Mouse (Mus musculus) lung, postnatal 0 days (tissue): Measurements from ENCODE around the gene Paqr9. TPM values are rescaled to one million over a fixed set of nuclear protein-coding genes. Genes with fewer than 3 reads are reported as not detected.

Experiments used
- ATAC-seq: fragments of 200-750 bp; cut with Nextera tagmentation; 2 replicates; pipeline ENCODE4 v1.8.0; 2017; ENCODE audit warnings: moderate library complexity
- DNase-seq: peaks from one replicate; pipeline ENCODE4 v3.0.0-alpha.2; 2016; ENCODE audit warnings: low spot score
- H3K27ac ChIP-seq: fragments of 300-500 bp; sonication (generic); 2 replicates; pipeline ENCODE4 v1.5.1; 2014; ENCODE audit warnings: antibody characterized with exemption, mild to moderate bottlenecking, low read length, mixed read lengths
- H3K27me3 ChIP-seq: fragments of 300-500 bp; sonication (generic); replicated peaks from 2 replicates; pipeline ENCODE4 v1.6.1; 2014; ENCODE audit warnings: low read length, mixed read lengths; ENCODE audit not compliant: insufficient read depth
- H3K36me3 ChIP-seq: fragments of 300-500 bp; sonication (generic); 2 replicates; pipeline ENCODE4 v1.6.1; 2014; ENCODE audit warnings: low read length, mixed read lengths; ENCODE audit not compliant: insufficient read depth
- H3K4me1 ChIP-seq: fragments of 300-500 bp; sonication (generic); 2 replicates; pipeline ENCODE4 v1.6.1; 2014; ENCODE audit warnings: antibody characterized with exemption, low read depth, low read length, mixed read lengths; ENCODE audit not compliant: insufficient read depth
- H3K4me2 ChIP-seq: fragments of 300-500 bp; sonication (generic); replicated peaks from 2 replicates; pipeline ENCODE4 v1.6.1; 2014; ENCODE audit warnings: low read depth, mild to moderate bottlenecking, low read length, moderate library complexity, mixed read lengths
- H3K4me3 ChIP-seq: fragments of 300-500 bp; sonication (generic); 2 replicates; pipeline ENCODE4 v1.5.1; 2014; ENCODE audit warnings: low read depth, low read length
- H3K9ac ChIP-seq: fragments of 300-500 bp; sonication (generic); replicated peaks from 2 replicates; pipeline ENCODE4 v1.6.1; 2014; ENCODE audit warnings: low read depth, mild to moderate bottlenecking
- H3K9me3 ChIP-seq: fragments of 300-500 bp; sonication (generic); 2 replicates; pipeline ENCODE4 v1.6.1; 2016; ENCODE audit warnings: low read length, mixed read lengths
- CTCF ChIP-seq: IDR thresholded peaks from 2 replicates; pipeline ENCODE4 v1.5.1; 2016; ENCODE audit warnings: antibody characterized with exemption, mild to moderate bottlenecking
- EP300 ChIP-seq: IDR thresholded peaks from 2 replicates; pipeline ENCODE4 v1.6.1; 2016; ENCODE audit warnings: antibody characterized with exemption, mild to moderate bottlenecking, control low read depth
- WGBS: fragments of 180-500 bp; shearing (Covaris S2); extraction: QIAGEN DNeasy Blood & Tissue Kit; methylation state at CpG from one replicate; pipeline ENCODE4 v1.1.7; 2014; 5-methylcytosine and 5-hydroxymethylcytosine counted together
- polyA plus RNA-seq: library from polyadenylated mRNA; unstranded; fragments of >200 nt; fragmentation: Nextera tagmentation; extraction: Ambion mirVana; gene quantifications from 2 replicates; pipeline ENCODE4 v1.2.1, GENCODE M21; 2015

The Paqr9 gene
- polyA plus RNA-seq, 1 experiment from 2014 or later: 0.16 TPM

DNA sequence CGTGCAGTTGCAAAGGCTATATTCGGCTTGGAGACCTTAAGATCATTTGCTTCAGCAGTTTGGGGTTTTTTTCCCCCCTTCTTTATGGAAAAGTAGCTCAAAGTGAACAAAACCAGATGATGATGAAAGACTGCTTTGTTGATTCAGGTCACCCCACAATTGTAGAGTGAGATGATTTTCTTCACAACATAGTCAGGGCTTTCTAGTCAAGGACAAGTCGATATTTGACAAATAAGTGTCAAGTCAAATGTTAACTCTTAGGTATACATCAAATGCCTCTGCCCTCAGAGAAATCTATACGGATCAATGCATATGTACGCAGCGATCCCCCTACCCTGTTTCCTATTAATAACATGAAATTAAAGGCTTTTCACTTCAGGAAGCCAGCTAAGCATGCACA, 17.0 kb upstream of the Paqr9 start:
- Histone ChIP-seq H3K9ac (no peak overlapping the region), H3K4me1 (no peaks in the 10 kb centered on the region), H3K27ac (no peak overlapping the region), H3K4me3 (no peak overlapping the region), H3K27me3 (no peaks in the 10 kb centered on the region), H3K9me3 (no peaks in the 10 kb centered on the region), H3K36me3 (no peaks in the 10 kb centered on the region), H3K4me2 (no peak overlapping the region)
- ATAC-seq: no peak
- 69% methylated on average over 6 of the region's 6 CpGs for WGBS
- TF ChIP-seq EP300 (no peak), CTCF (no peak)
- no peak for DNase-seq

DNA sequence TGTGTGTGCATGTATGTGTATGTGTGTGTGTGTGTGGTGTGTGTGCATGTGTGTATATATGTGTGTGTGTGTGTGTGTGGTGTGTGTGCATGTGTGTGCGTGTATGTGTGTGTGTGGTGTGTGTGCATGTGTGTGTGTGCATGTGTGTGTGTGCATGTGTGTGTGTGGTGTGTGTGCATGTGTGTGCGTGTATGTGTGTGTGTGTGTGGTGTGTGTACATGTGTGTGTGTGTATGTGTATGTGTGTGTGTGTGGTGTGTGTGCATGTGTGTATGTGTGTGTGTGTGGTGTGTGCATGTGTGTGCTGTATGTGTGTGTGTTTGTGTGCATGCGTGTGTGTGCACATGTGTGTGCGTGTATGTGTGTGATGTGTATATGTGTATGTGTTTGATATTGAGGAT, 14.9 kb upstream of the Paqr9 start:
- WGBS: 89% methylated on average over 4 of the region's 4 CpGs
- no peaks in the 10 kb centered on the region for H3K9me3 ChIP-seq
- no peaks in the 10 kb centered on the region for H3K4me1 ChIP-seq
- DNase-seq: no peak
- H3K4me3 ChIP-seq: no peak overlapping the region
- H3K27me3 ChIP-seq: no peaks in the 10 kb centered on the region
- H3K27ac ChIP-seq: no peak overlapping the region
- no peak for ATAC-seq
- H3K9ac ChIP-seq: no peak overlapping the region
- H3K36me3 ChIP-seq: no peaks in the 10 kb centered on the region
- no peak overlapping the region for H3K4me2 ChIP-seq
- TF ChIP-seq CTCF (no peak), EP300 (no peak)

DNA sequence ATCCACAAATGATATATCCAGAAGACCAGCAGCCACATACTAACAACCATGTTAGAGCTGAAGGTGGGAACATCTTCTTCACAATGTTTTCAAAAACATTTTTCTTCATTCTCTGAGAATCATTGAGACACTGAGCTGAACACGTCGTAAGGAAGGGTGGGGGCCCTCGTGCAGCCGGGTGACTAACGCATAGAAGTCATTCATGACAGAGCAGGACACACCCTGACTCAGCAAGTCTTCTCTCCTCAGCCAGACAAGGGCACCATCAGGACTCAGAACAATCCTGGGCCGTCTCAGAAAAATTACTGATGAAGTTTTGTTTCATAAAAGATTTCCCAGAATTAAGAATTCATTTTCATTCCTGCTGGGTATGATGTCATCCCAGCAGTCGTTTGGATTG, 12.8 kb upstream of the Paqr9 start:
- WGBS: 39% methylated on average over 7 of the region's 7 CpGs
- ATAC-seq (no peak), DNase-seq (no peak)
- H3K27ac ChIP-seq: no peak overlapping the region
- H3K4me2 ChIP-seq: no peak overlapping the region
- H3K27me3 ChIP-seq: no peaks in the 10 kb centered on the region
- H3K9me3 ChIP-seq: no peaks in the 10 kb centered on the region
- H3K4me3 ChIP-seq: no peak overlapping the region
- no peaks in the 10 kb centered on the region for H3K36me3 ChIP-seq
- H3K4me1 ChIP-seq: no peaks in the 10 kb centered on the region
- no peak for TF ChIP-seq EP300
- no peak for TF ChIP-seq CTCF
- H3K9ac ChIP-seq: no peak overlapping the region

DNA sequence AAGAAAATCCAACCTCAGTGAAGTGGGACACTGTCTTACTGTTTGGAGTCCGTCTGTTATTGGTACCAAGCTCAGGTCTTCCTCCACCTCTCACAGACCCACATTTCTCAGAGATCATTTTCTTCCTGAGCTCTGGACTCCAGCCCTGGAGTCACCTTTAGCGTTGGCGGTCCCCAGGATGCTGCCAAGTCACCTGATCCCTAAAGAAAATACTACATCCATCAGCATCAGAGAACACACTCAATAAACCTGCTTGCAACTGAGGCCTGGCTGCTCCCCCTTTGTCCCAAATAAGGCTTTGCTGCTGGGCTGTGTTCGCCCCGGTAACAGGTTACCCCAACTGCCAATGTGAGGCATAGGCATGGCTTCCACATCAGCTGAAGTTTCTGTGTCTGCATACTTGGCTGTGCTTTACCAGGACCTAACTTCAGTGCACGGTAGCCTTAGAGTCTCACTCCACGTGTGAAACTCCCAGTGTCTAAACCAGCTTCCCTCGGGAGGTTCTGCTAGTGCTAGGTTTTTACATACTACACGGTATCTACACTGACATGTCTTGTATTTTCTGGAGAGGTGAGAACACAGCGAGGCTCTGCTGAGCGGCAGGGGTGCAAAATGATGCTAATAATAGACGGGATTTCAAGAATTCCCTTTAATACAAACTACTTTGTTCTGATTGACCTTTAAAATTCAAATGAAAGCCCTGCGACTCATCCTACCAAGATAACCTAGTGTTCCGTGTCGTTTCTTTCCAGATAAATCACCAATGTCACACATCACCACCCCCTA, 9.6 kb upstream of the Paqr9 start:
- no peaks in the 10 kb centered on the region for H3K9me3 ChIP-seq
- 59% methylated on average over 15 of the region's 15 CpGs for WGBS
- no peak overlapping the region for H3K4me3 ChIP-seq
- no peak overlapping the region for H3K27ac ChIP-seq
- no peak overlapping the region for H3K4me2 ChIP-seq
- H3K36me3 ChIP-seq: no peaks in the 10 kb centered on the region
- TF ChIP-seq CTCF: no peak
- no peak for TF ChIP-seq EP300
- no peak for ATAC-seq
- H3K4me1 ChIP-seq: no peaks in the 10 kb centered on the region
- DNase-seq: no peak
- no peaks in the 10 kb centered on the region for H3K27me3 ChIP-seq
- H3K9ac ChIP-seq: no peak overlapping the region

DNA sequence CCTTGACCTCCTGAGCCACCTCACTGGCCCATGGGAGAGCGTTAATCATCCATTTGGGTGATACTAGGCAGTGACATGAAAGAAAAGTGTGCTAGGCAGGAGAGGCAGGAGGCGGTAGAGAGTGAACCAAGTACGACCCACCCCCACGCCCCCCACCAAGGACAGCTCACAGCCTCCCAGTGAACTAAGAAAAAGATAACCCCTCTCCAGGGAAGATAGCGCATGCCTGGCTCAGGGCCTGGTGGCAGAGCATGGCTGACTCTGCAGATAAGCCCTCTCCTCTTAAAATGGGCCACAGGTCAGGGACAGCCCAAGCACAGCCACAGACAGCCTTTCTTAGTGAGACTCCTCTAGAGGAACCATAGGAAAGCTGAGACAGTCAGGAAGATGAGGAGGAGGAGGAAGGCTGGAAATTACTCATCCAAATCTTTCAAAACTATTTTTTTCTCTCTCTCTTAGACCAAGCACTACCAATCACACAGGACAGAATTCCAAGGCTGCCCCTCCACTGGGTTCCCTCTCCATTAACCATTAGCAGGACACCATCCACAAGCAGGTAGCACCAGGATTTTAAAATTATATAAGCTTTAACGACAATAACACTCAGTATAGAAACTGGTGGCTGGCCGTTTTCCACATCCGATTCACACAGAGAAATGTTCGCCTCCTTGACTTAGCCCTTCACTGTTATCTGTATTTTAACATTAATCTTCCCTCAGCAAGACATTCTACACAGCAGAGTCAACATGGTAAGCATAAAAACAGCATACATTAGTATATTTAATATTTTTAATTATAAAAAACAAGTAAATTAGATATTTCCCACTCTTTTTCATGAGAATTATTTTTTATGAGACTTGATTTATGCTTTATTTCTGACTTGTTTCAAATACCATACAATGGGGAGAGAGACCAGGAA, 8.3 kb upstream of the Paqr9 start:
- DNase-seq (no peak), ATAC-seq (no peak)
- Histone ChIP-seq H3K9ac (no peak overlapping the region), H3K4me2 (no peak overlapping the region), H3K4me1 (no peaks in the 10 kb centered on the region), H3K4me3 (no peak overlapping the region), H3K9me3 (no peaks in the 10 kb centered on the region), H3K36me3 (no peaks in the 10 kb centered on the region), H3K27ac (no peak overlapping the region), H3K27me3 (no peaks in the 10 kb centered on the region)
- WGBS: 59% methylated on average over 9 of the region's 9 CpGs
- TF ChIP-seq CTCF (no peak), EP300 (no peak)

DNA sequence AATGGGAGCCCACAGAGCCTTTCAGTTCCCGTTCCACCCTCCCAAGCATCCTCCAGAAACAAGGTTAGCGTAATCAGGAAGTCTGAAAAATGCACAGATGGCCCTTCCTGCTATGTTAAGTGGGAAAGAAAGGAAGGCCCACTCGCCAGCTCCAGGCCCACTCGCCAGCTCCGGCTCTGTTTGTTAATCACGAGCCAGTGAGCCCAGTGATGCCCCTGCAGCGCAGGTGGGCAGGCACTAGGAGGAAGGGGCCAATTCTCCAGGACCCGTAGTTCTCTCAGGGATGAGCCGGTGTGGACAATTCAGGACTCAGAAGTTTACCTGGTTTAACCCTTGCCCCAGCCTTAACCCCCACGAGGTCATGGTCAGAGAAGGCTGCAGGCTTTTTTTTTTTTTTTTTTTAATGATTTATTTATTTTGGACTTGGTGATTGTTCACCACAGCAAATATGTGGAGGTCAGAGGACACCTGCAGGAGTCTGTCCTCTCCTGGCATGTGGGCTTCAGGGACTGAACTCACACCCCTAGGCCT, 7.2 kb upstream of the Paqr9 start:
- Histone ChIP-seq H3K9ac (no peak overlapping the region), H3K4me2 (no peak overlapping the region), H3K36me3 (no peaks in the 10 kb centered on the region), H3K4me1 (no peaks in the 10 kb centered on the region), H3K9me3 (no peaks in the 10 kb centered on the region), H3K27ac (no peak overlapping the region), H3K27me3 (no peaks in the 10 kb centered on the region; the same call in 1 of the 2 replicates), H3K4me3 (no peak overlapping the region)
- 42% methylated on average over 10 of the region's 10 CpGs for WGBS
- DNase-seq (no peak), ATAC-seq (no peak)
- TF ChIP-seq CTCF (no peak), EP300 (no peak)
